Mouse (Mus musculus): ENCODE measurements around the gene Bcl9. TPM values are rescaled to one million over a fixed set of nuclear protein-coding genes. Genes with fewer than 3 reads are reported as not detected.

Gene Bcl9
- total RNA-seq, 2 experiments from 2014 or later = 2.4 to 3.6 TPM

GRCm38 (mm10) chr3:97238521-97238920 lies 59.2 kb downstream of the Bcl9 start:
- DNase-seq = no peak
- intact Hi-C loops (cut with DNase I) = no loop called here

GRCm38 (mm10) chr3:97237403-97237802 lies 60.3 kb downstream of the Bcl9 start:
- intact Hi-C loops (cut with DNase I) = no loop called here
- DNase-seq = no peak

GRCm38 (mm10) chr3:97234797-97235196 lies 62.9 kb downstream of the Bcl9 start:
- DNase-seq = no peak
- intact Hi-C loops (cut with DNase I) = no loop called here

GRCm38 (mm10) chr3:97232328-97232727 lies 65.4 kb downstream of the Bcl9 start:
- DNase-seq = no peak
- intact Hi-C loops (cut with DNase I) = no loop called here

- intact Hi-C loops (cut with DNase I) = no loop called here
- DNase-seq = no peak
Measured at GRCm38 (mm10) chr3:97231857-97232256, 65.9 kb downstream of the Bcl9 start.

- DNase-seq = no peak
- intact Hi-C loops (cut with DNase I) = no loop called here
Measured at GRCm38 (mm10) chr3:97230631-97231404, 66.9 kb downstream of the Bcl9 start.

GRCm38 (mm10) chr3:97228457-97228856 lies 69.3 kb downstream of the Bcl9 start:
- DNase-seq = no peak
- intact Hi-C loops (cut with DNase I) = no loop called here

GRCm38 (mm10) chr3:97228020-97228419 lies 69.7 kb downstream of the Bcl9 start:
- intact Hi-C loops (cut with DNase I) = no loop called here
- DNase-seq = no peak

GRCm38 (mm10) chr3:97227259-97228005 lies 70.3 kb downstream of the Bcl9 start:
- peak; percentile 89 to 94 for DNase-seq
- intact Hi-C loops (cut with DNase I) = loop anchor here (1.0 kb wide), 1 partner anchor 70 kb away; the partner anchor contains the start of gene Bcl9

- intact Hi-C loops (cut with DNase I) = loop anchor here (1.0 kb wide), 1 partner anchor 71 kb away; the partner anchor contains the start of gene Bcl9
- no peak for DNase-seq
Measured at GRCm38 (mm10) chr3:97226719-97227118, 71.0 kb downstream of the Bcl9 start.

- intact Hi-C loops (cut with DNase I) = no loop called here
- DNase-seq = no peak
Measured at GRCm38 (mm10) chr3:97225231-97225630, 72.5 kb downstream of the Bcl9 start.

- intact Hi-C loops (cut with DNase I) = no loop called here
- no peak for DNase-seq
Measured at GRCm38 (mm10) chr3:97223261-97223660, 74.5 kb downstream of the Bcl9 start.

GRCm38 (mm10) chr3:97215526-97215925 lies 82.2 kb downstream of the Bcl9 start:
- intact Hi-C loops (cut with DNase I) = no loop called here

GRCm38 (mm10) chr3:97214439-97214838 lies 83.3 kb downstream of the Bcl9 start:
- intact Hi-C loops (cut with DNase I) = no loop called here
- DNase-seq = no peak

More at GRCm38 (mm10) chr3:97215526-97215925, 82.2 kb downstream of the Bcl9 start:
- DNase-seq = no peak

GRCm38 (mm10) chr3:97213871-97214270 lies 83.8 kb downstream of the Bcl9 start:
- no peak for DNase-seq
- intact Hi-C loops (cut with DNase I) = no loop called here

- intact Hi-C loops (cut with DNase I) = no loop called here
- DNase-seq = no peak
Measured at GRCm38 (mm10) chr3:97211177-97211576, 86.5 kb downstream of the Bcl9 start.

- no peak for DNase-seq
- intact Hi-C loops (cut with DNase I) = no loop called here
Measured at GRCm38 (mm10) chr3:97209351-97209750, 88.4 kb downstream of the Bcl9 start.

GRCm38 (mm10) chr3:97206521-97206920 lies 91.2 kb downstream of the Bcl9 start:
- intact Hi-C loops (cut with DNase I) = no loop called here

GRCm38 (mm10) chr3:97203880-97204279 lies 93.8 kb downstream of the Bcl9 start:
- DNase-seq = no peak
- intact Hi-C loops (cut with DNase I) = no loop called here

More at GRCm38 (mm10) chr3:97206521-97206920, 91.2 kb downstream of the Bcl9 start:
- DNase-seq = no peak

- DNase-seq = peak; percentile 43 to 47
- intact Hi-C loops (cut with DNase I) = loop anchor here (1.0 kb wide), 1 partner anchor 136 kb away; no protein-coding TSS in a partner anchor
Measured at GRCm38 (mm10) chr3:97201943-97202342, 95.8 kb downstream of the Bcl9 start.

GRCm38 (mm10) chr3:97199261-97199660 lies 98.5 kb downstream of the Bcl9 start:
- DNase-seq = no peak
- intact Hi-C loops (cut with DNase I) = no loop called here
